Mouse (Mus musculus) hindbrain, embryonic 11.5 days (tissue): ENCODE measurements around the gene Sec23a. TPM values are rescaled to one million over a fixed set of nuclear protein-coding genes. Genes with fewer than 3 reads are reported as not detected.
"Not testable (repeated sequence)": the region's sequence is repeated elsewhere in the genome, so short reads cannot be mapped to it uniquely, and the experiment has no call there.

ENCODE experiments used
- ATAC-seq: fragments of 200-750 bp; cut with Nextera tagmentation; 2 replicates; pipeline ENCODE4 v1.8.0; 2017; ENCODE audit warnings: mild to moderate bottlenecking, moderate TSS enrichment, moderate library complexity; ENCODE audit not compliant: low FRiP score
- DNase-seq: peaks from one replicate; pipeline ENCODE4 v3.0.0-alpha.2; 2015; ENCODE audit warnings: low spot score
- H3K27ac ChIP-seq: fragments of 300-500 bp; sonication (generic); 2 replicates; pipeline ENCODE4 v1.5.1; 2014; ENCODE audit warnings: mild to moderate bottlenecking, low read depth, low read length
- H3K27me3 ChIP-seq: fragments of 300-500 bp; sonication (generic); 2 replicates; pipeline ENCODE4 v1.6.1; 2014; ENCODE audit warnings: mild to moderate bottlenecking, low read length, moderate library complexity, mixed read lengths; ENCODE audit not compliant: control insufficient read depth, insufficient read depth
- H3K36me3 ChIP-seq: fragments of 300-500 bp; sonication (generic); 2 replicates; pipeline ENCODE4 v1.6.1; 2014; ENCODE audit warnings: mild to moderate bottlenecking, low read length, moderate library complexity, mixed read lengths; ENCODE audit not compliant: control insufficient read depth, insufficient read depth
- H3K4me1 ChIP-seq: fragments of 300-500 bp; sonication (generic); replicated peaks from 2 replicates; pipeline ENCODE4 v1.6.1; 2014; ENCODE audit warnings: low read length, mixed read lengths; ENCODE audit not compliant: control insufficient read depth, insufficient read depth
- H3K4me2 ChIP-seq: fragments of 300-500 bp; sonication (generic); replicated peaks from 2 replicates; pipeline ENCODE4 v1.6.1; 2014; ENCODE audit warnings: mild to moderate bottlenecking, low read depth, low read length
- H3K4me3 ChIP-seq: fragments of 300-500 bp; sonication (generic); 2 replicates; pipeline ENCODE4 v1.5.1; 2014; ENCODE audit warnings: low read depth, low read length
- H3K9ac ChIP-seq: fragments of 300-500 bp; sonication (generic); 2 replicates; pipeline ENCODE4 v1.6.1; 2014; ENCODE audit warnings: low read depth, low read length
- H3K9me3 ChIP-seq: fragments of 300-500 bp; sonication (generic); 2 replicates; pipeline ENCODE4 v1.6.1; 2016; ENCODE audit warnings: low read length; ENCODE audit not compliant: control insufficient read depth
- WGBS: fragments of 180-500 bp; shearing (Covaris S2); extraction: QIAGEN DNeasy Blood & Tissue Kit; methylation state at CpG from one replicate; pipeline ENCODE4 v1.1.7; 2014; 5-methylcytosine and 5-hydroxymethylcytosine counted together
- polyA plus RNA-seq: library from polyadenylated mRNA; unstranded; fragments of >200 nt; fragmentation: Nextera tagmentation; extraction: Ambion mirVana; gene quantifications from 2 replicates; pipeline ENCODE4 v1.2.1, GENCODE M21; 2014

Gene Sec23a
- polyA plus RNA-seq, 1 experiment from 2014 or later: 91.5 TPM

DNA sequence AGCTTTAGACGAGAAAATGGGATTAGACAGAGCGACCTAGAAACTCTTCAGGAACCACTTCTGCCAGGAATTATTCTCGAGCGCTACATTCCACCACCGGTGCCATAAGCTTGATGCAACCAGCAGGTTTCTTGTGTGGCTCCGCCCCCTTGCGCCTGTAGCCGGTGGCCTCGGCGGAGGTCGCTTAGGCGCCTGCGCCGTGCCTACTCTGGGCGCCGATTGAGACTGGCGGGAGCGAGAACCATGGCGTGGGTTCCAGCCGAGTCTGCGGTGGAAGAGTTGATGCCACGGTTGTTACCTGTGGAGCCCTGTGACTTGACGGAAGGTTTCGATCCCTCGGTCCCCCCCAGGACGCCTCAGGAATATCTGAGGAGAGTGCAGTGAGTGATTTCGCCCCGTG, 1.4 kb upstream of the Sec23a start, which contains the start of gene Gemin2:
Gene Gemin2, plus strand, starts transcription at position 160 of the 400 bp plus-strand sequence.
- Histone ChIP-seq H3K27ac (peak within 1 kb of the TSS; percentile 58; the same call in 1 of the 2 replicates), H3K27me3 (no peaks in the 10 kb centered on the region), H3K4me2 (peak within 1 kb of the TSS; percentile 39), H3K36me3 (no peaks in the 10 kb centered on the region), H3K4me1 (no peaks in the 10 kb centered on the region), H3K9ac (peak within 1 kb of the TSS; percentile 75), H3K9me3 (no peaks in the 10 kb centered on the region), H3K4me3 (peak within 1 kb of the TSS; percentile 81)
- peak; percentile 90 for DNase-seq
- under 1% methylated on average over 28 of the region's 28 CpGs for WGBS
- peak; percentile 68 for ATAC-seq

DNA sequence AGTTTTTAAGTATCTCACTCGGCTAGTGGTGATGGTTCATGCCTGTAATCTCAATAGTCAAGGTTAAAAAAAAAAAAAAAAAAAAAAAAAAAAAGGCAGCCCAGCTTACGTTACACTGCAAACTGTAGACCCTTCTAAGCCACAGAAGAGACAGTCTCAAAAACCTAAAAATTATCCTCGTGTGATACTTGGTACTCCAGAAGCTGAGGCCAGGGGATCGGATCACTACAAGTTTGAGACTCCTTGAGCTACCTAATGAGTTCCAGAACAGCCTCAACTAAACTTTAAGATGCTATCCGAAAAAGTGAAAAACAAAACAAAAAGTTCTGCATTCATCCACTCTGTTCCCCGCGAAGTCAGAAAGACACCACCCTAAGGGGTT, 884 bp upstream of the Sec23a start:
- H3K9me3 ChIP-seq: no peaks in the 10 kb centered on the region
- 2% methylated on average over 7 of the region's 7 CpGs for WGBS
- peak overlapping the region; percentile 39 for H3K4me2 ChIP-seq
- ATAC-seq (no peak), DNase-seq (peak; percentile 42)
- no peak overlapping the region for H3K27ac ChIP-seq
- H3K4me3 ChIP-seq: peak overlapping the region; percentile 81
- H3K36me3 ChIP-seq: no peaks in the 10 kb centered on the region
- H3K9ac ChIP-seq: peak overlapping the region; percentile 75
- no peaks in the 10 kb centered on the region for H3K4me1 ChIP-seq
- H3K27me3 ChIP-seq: no peaks in the 10 kb centered on the region

DNA sequence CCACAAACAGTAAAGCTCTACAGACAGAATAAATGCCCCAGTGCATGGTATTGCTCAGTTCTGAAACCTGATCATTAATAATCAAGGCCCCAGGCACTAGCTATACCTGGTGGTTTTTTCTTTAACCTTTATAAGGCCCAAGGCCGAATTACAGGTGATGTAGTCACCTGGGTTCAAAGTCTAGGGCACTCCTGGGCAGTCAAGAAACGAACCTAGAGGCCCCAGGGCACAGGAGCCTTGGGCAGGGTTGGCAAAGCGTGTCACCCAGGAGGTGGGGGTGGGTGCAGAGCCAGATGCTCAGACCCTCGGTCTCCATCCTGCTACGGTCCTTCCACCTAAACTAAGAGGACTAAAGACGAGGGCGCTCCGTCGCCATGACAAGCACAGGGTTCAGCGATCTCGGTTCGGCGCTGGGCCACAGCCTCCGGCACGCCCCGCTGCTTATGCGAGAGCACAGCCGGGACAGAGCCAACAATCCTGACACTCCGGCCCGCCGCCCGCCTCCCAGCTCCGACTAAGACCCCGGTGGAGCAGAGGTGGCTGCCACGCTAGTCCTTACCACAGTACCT, 458 bp downstream of the Sec23a start:
- Histone ChIP-seq H3K4me1 (no peaks in the 10 kb centered on the region), H3K9ac (peak overlapping the region; percentile 80), H3K27ac (peak overlapping the region; percentile 85), H3K4me2 (peak overlapping the region; percentile 58), H3K27me3 (no peaks in the 10 kb centered on the region), H3K9me3 (no peaks in the 10 kb centered on the region), H3K4me3 (peak overlapping the region; percentile 81), H3K36me3 (no peaks in the 10 kb centered on the region)
- ATAC-seq (no peak), DNase-seq (no peak)
- WGBS: under 1% methylated on average over 25 of the region's 25 CpGs

DNA sequence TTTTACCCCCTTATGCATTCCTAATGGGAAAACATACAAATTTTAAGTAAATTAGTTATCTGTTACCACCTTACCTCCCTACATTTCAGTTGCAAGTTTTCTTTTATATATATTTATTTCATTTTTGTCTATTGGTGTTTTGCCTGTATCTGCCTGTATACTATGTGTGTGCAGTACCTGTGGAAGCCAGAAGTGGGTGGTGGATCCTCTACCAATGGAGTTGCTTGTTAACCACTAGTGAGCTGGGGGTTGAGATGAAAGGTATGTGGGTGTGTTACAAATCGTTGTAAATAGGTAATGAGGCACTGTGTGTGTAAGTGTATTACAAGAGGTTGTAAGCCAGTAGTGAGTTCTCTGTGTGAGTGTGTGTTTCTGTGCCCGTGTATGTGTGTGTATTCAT, 1.3 kb downstream of the Sec23a start:
- Histone ChIP-seq H3K9me3 (no peaks in the 10 kb centered on the region), H3K27ac (no peak overlapping the region), H3K9ac (no peak overlapping the region), H3K4me2 (no peak overlapping the region), H3K27me3 (no peaks in the 10 kb centered on the region), H3K4me1 (no peaks in the 10 kb centered on the region), H3K36me3 (no peaks in the 10 kb centered on the region), H3K4me3 (no peak overlapping the region)
- ATAC-seq (no peak), DNase-seq (peak; percentile 11)
- 69% methylated on average over 2 of the region's 2 CpGs for WGBS

DNA sequence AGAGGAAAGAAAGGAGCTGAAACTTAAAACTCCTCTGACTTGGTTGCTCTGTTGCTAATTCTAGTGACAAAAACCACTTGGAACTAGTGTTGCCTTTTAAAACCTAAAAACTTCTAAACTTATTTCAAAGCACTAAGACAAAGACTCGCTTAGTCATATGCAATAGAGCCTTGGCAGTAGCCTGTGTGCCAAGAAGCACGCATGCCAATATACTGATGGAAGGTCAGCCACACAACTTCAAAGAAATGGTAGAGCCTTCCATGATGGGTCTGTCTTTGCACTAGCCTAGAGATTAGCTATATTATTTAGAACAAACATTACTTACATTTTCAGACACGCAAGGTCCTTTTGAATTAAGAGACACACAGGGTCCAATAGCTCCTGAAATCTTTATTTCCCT, 26.1 kb downstream of the Sec23a start:
- H3K36me3 ChIP-seq: no peaks in the 10 kb centered on the region
- no peak overlapping the region for H3K9ac ChIP-seq
- no peaks in the 10 kb centered on the region for H3K9me3 ChIP-seq
- H3K4me1 ChIP-seq: no peaks in the 10 kb centered on the region
- no peaks in the 10 kb centered on the region for H3K27me3 ChIP-seq
- H3K4me2 ChIP-seq: no peak overlapping the region
- ATAC-seq: no peak
- DNase-seq: no peak
- WGBS: 95% methylated on average over 3 of the region's 3 CpGs
- no peak overlapping the region for H3K27ac ChIP-seq
- no peak overlapping the region for H3K4me3 ChIP-seq

DNA sequence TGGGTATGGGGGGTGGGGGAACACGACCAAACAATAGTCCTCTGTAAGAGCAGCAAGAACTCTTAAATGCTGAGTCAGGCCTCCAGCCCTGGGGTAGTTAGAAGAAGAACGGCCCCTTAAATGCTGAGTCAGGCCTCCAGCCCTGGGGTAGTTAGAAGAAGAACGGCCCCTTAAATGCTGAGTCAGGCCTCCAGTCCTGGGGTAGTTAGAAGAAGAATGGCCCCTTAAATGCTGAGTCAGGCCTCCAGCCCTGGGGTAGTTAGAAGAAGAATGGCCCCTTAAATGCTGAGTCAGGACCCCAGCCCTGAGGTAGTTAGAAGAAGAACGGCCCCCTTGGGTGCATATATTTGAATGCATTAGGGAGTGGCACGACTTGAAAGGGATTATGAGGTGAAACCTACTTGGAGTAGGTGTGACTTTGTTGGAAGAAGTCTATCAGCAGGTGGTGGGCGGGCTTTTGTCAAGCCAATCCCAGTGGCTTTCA, 30.6 kb downstream of the Sec23a start:
- DNase-seq, H3K4me2 ChIP-seq, H3K27me3 ChIP-seq, H3K4me1 ChIP-seq, H3K9ac ChIP-seq, ATAC-seq, H3K36me3 ChIP-seq, H3K27ac ChIP-seq, H3K9me3 ChIP-seq, H3K4me3 ChIP-seq: not testable (repeated sequence)
- WGBS: 69% methylated on average over 5 of the region's 6 CpGs

DNA sequence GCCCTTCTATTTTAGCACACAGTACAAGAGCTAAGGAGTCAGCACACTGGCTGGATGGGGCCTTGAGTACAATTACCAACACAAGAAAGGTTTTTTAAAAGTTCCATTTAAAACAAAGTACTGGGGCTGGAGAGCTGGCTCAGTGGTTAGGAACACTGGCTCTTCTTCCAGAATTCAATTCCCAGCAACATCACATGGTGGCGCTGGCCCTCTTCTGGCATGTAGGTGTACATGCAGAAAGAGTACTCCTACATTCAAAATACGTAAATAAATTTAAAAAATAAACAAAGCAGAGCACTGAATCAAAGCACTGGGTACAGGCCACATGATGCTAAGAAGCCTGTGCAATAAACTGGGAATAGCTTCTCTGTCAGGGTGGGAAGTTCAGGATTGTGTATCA, 34.9 kb downstream of the Sec23a start:
- Histone ChIP-seq H3K4me3 (no peak overlapping the region), H3K27me3 (no peaks in the 10 kb centered on the region), H3K4me2 (no peak overlapping the region), H3K9me3 (no peaks in the 10 kb centered on the region), H3K27ac (no peak overlapping the region), H3K4me1 (no peaks in the 10 kb centered on the region), H3K9ac (no peak overlapping the region), H3K36me3 (no peaks in the 10 kb centered on the region)
- ATAC-seq: no peak
- WGBS: 82% methylated on average over 2 of the region's 2 CpGs
- DNase-seq: no peak

DNA sequence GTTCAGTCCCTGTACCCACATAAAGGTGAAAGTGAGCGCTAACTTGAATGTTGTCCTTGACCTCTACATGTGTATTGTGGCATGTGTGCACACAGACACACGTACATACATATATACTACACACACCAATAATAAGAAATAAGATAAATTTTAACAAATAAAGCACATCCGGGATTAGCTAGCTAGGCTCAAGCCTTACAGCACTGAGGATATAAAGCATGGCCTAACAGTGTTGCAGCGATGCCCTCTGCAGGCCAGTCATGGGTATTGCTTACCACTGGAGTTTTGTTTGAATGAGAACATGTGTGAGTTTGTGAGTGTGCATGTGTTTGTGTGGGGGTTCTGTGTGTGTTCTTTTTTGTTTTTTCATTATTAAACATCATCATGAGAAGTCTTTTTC, 47.2 kb downstream of the Sec23a start:
- no peak overlapping the region for H3K4me3 ChIP-seq
- ATAC-seq (no peak), DNase-seq (peak; percentile 44)
- H3K4me2 ChIP-seq: no peak overlapping the region
- H3K36me3 ChIP-seq: peaks cover 5% of the 10 kb centered on the region; the same call in 1 of the 2 replicates
- no peak overlapping the region for H3K27ac ChIP-seq
- H3K4me1 ChIP-seq: no peaks in the 10 kb centered on the region
- WGBS: 70% methylated on average over 4 of the region's 4 CpGs
- H3K9me3 ChIP-seq: no peaks in the 10 kb centered on the region
- no peaks in the 10 kb centered on the region for H3K27me3 ChIP-seq
- H3K9ac ChIP-seq: no peak overlapping the region

DNA sequence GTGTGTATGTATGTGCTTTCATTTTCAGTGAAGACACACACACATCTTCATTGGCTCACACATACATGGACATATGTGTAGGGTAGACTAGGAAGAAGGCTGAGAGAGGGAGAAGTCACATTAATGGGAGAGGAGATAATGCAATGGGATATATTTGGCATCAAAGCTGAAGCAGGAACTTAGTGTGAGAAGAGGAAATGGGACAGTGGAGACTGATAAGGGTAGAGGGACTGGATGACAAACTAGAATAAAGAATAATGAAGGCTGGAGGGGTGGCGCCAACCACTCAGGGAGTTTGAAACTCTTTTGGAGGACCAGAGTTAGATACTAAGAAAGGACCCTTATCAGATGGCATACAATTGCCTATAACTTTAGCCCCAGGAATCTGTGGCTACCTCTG, 51.0 kb downstream of the Sec23a start:
- WGBS: 93% methylated on average over 1 of the region's 1 CpGs
- Histone ChIP-seq H3K27ac (no peak overlapping the region), H3K4me1 (no peaks in the 10 kb centered on the region), H3K4me3 (no peak overlapping the region), H3K4me2 (no peak overlapping the region), H3K9ac (no peak overlapping the region), H3K27me3 (no peaks in the 10 kb centered on the region), H3K9me3 (no peaks in the 10 kb centered on the region), H3K36me3 (no peaks in the 10 kb centered on the region)
- DNase-seq: no peak
- no peak for ATAC-seq
